9 mouse cellular contexts compared by ENCODE assay signal in the genomic region with DNA sequence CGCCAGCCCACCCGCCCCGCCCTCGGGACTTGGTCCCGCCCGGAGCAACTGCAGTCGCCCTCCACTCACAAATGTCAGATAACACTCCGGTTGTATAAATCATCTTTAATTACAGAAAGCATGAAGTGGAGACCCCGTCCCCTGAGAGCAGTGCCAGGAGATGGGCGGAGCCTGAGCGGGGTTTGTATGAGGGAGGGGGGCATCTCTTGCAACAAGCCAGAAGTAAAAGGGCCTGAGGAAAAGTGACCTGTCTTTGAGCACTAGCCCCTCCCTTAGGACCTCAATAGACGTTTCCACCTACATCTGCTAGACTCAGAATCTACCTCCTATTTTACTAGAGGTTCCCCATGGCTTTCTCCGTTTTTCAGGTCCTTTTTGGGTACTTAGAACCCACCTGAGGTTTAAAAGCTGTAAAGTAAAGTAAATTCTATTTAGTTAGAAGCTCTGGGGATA. TPM values are rescaled to one million over a fixed set of nuclear protein-coding genes. Genes with fewer than 3 reads are reported as not detected.
DNase-seq lines count a peak whose midpoint lies in the region; ATAC-seq and TF ChIP-seq lines count a peak whose summit lies in the region.
"Had no signal": no experiment of that assay in that cellular context is flagged by ENCODE, and none has a peak within 500 bp of the region (broad histone marks: within the 10 kb centered on the region; RNA-seq: fewer than 3 reads in every experiment).

No protein-coding gene starts in this region.

- no peak for TF ChIP-seq RAD21 in MEL (IDR thresholded peaks at IDR 0.05; ENCODE audit: low read depth, low read length)

- no peaks in the 10 kb centered on the region for H3K9me3 ChIP-seq in heart, postnatal 0 days (replicated peaks; ENCODE audit: control insufficient read depth, low read length)
- no peaks in the 10 kb centered on the region for H3K9me3 ChIP-seq in MEL (replicated peaks; ENCODE audit: insufficient read depth, low read length)
- H3K9me3 ChIP-seq in hindbrain, embryonic 10.5 days: no peaks in the 10 kb centered on the region
- H3K9me3 ChIP-seq in midbrain, embryonic 12.5 days: no peaks in the 10 kb centered on the region

- TF ChIP-seq POLR2A in MEL (IDR thresholded peaks at IDR 0.05; ENCODE audit: control insufficient read depth in 1 of 2, insufficient read depth in 1 of 2, low read depth in 1 of 2, low read length in 2 of 2, poor library complexity in 1 of 2): no peak; a peak in 1 of 4 replicates

- H3K4me1 ChIP-seq in heart, postnatal 0 days (ENCODE audit: control insufficient read depth, insufficient read depth): peaks cover 18% of the 10 kb centered on the region; the same call in 1 of the 2 replicates
- H3K4me1 ChIP-seq in MEL (ENCODE audit: control insufficient read depth in 1 of 2, insufficient read depth in 2 of 2, low read length in 2 of 2): peaks cover 5 to 10% of the 10 kb centered on the region in 2 experiments
- H3K4me1 ChIP-seq in hindbrain, embryonic 10.5 days (replicated peaks): peaks cover 41% of the 10 kb centered on the region
- H3K4me1 ChIP-seq in midbrain, embryonic 12.5 days: peaks cover 29% of the 10 kb centered on the region

- WGBS in heart, postnatal 0 days: 4% methylated on average over 13 of the region's 13 CpGs
- 4% methylated on average over 13 of the region's 13 CpGs for WGBS in hindbrain, embryonic 10.5 days
- WGBS in midbrain, embryonic 12.5 days: 1% methylated on average over 13 of the region's 13 CpGs

- H3K4me3 ChIP-seq in heart, postnatal 0 days (ENCODE audit: low read depth, low read length): peak overlapping the region; percentile 54
- H3K4me3 ChIP-seq in MEL (ENCODE audit: control insufficient read depth in 1 of 2, insufficient read depth in 1 of 2, low read depth in 2 of 2, low read length in 2 of 2): peak overlapping the region; percentile 69 to 88
- peak overlapping the region; percentile 60 for H3K4me3 ChIP-seq in hindbrain, embryonic 10.5 days
- peak overlapping the region; percentile 43 for H3K4me3 ChIP-seq in midbrain, embryonic 12.5 days

- peak overlapping the region; percentile 85 for H3K4me2 ChIP-seq in heart, postnatal 0 days (ENCODE audit: low read depth, low read length)
- peak overlapping the region; percentile 74 for H3K4me2 ChIP-seq in midbrain, embryonic 12.5 days (replicated peaks)

- H3K36me3 ChIP-seq in heart, postnatal 0 days (replicated peaks; ENCODE audit: control insufficient read depth, insufficient read depth, low read length): no peaks in the 10 kb centered on the region
- H3K36me3 ChIP-seq in MEL (ENCODE audit: control insufficient read depth in 1 of 2, insufficient read depth in 2 of 2, low read length in 2 of 2): peaks cover 0 to 11% of the 10 kb centered on the region in 2 experiments; a peak in 2 of 4 replicates
- no peaks in the 10 kb centered on the region for H3K36me3 ChIP-seq in hindbrain, embryonic 10.5 days
- H3K36me3 ChIP-seq in midbrain, embryonic 12.5 days: no peaks in the 10 kb centered on the region

- H3K9ac ChIP-seq in heart, postnatal 0 days (replicated peaks; ENCODE audit: low read depth, low read length): peak overlapping the region; percentile 47; the same call in 1 of the 2 replicates
- H3K9ac ChIP-seq in MEL (ENCODE audit: control insufficient read depth, low read depth, low read length, poor library complexity, severe bottlenecking): 0 out of 2 replicates have a peak overlapping the region, but pooled peaks have one; percentile 31
- peak overlapping the region; percentile 35; the same call in 1 of the 2 replicates for H3K9ac ChIP-seq in midbrain, embryonic 12.5 days (replicated peaks)

- no peak for TF ChIP-seq CTCF in heart, postnatal 0 days (IDR thresholded peaks at IDR 0.05; ENCODE audit: low read depth)
- no peak for TF ChIP-seq CTCF in MEL (IDR thresholded peaks at IDR 0.05 in 2 of 3, conservative IDR thresholded peaks at IDR 0.05 in 1 of 3; ENCODE audit: control insufficient read depth in 1 of 3, insufficient read depth in 1 of 3, low read depth in 2 of 3, low read length in 3 of 3, poor library complexity in 1 of 3, severe bottlenecking in 1 of 3)

- H3K79me2 ChIP-seq in MEL (ENCODE audit: control insufficient read depth, insufficient read depth, low read length, poor library complexity): peaks cover 3% of the 10 kb centered on the region; the same call in 1 of the 2 replicates

- 0 out of 2 replicates have a peak, but pooled peaks cover 5% of the 10 kb centered on the region for H3K27me3 ChIP-seq in heart, postnatal 0 days (ENCODE audit: control insufficient read depth, insufficient read depth, low read length)
- H3K27me3 ChIP-seq in MEL (ENCODE audit: control insufficient read depth in 1 of 2, insufficient read depth in 2 of 2, low read length in 2 of 2): no peaks in the 10 kb centered on the region
- H3K27me3 ChIP-seq in hindbrain, embryonic 10.5 days (ENCODE audit: insufficient read depth, poor library complexity, severe bottlenecking): peaks cover 81% of the 10 kb centered on the region
- H3K27me3 ChIP-seq in midbrain, embryonic 12.5 days: peaks cover 44% of the 10 kb centered on the region

- intact Hi-C loops in heart, postnatal 14 days (cut with DNase I): loop anchor here (2.0 kb wide), 1 partner anchor 29 kb away; no protein-coding TSS in a partner anchor

- ATAC-seq in heart, postnatal 0 days (ENCODE audit: insufficient read depth, low read depth): no peak
- no peak for ATAC-seq in midbrain, embryonic 12.5 days (ENCODE audit: low FRiP score, low read depth)

- no peak for TF ChIP-seq EP300 in heart, postnatal 0 days (IDR thresholded peaks at IDR 0.05; ENCODE audit: low read depth)
- no peak for TF ChIP-seq EP300 in MEL (IDR thresholded peaks at IDR 0.05; ENCODE audit: low read depth in 1 of 2, low read length in 2 of 2)

- no peak for DNase-seq in heart, postnatal 0 days (ENCODE audit: low spot score)
- no peak for DNase-seq in heart, postnatal 14 days
- DNase-seq in MEL (ENCODE audit: low read depth, low spot score): no peak
- DNase-seq in hindbrain, embryonic 10.5 days (ENCODE audit: low spot score): no peak
- no peak for DNase-seq in layer of hippocampus, postnatal 25 days (ENCODE audit: extremely low spot score in 1 of 2, low spot score in 1 of 2)
- no peak for DNase-seq in spleen, adult 12 weeks (ENCODE audit: low spot score)
- no peak for DNase-seq in left cerebral cortex, adult 9 months (ENCODE audit: low spot score in 2 of 2)

- H3K27ac ChIP-seq in heart, postnatal 0 days (ENCODE audit: low read depth): no peak overlapping the region
- H3K27ac ChIP-seq in MEL (ENCODE audit: control insufficient read depth, low read depth, low read length): no peak overlapping the region
- H3K27ac ChIP-seq in hindbrain, embryonic 10.5 days: peak overlapping the region; percentile 79
- no peak overlapping the region; the same call in 1 of the 2 replicates for H3K27ac ChIP-seq in midbrain, embryonic 12.5 days (replicated peaks)

RNA-seq across cellular contexts. Expression of gene Chrnb1, which starts 0.3 kb away (rescaled TPM):
- 2.5 and 11.2 TPM in 2 replicates for total RNA-seq in heart, postnatal 0 days (2014; rRNA removed; ENCODE audit: low replicate concordance)
- polyA plus RNA-seq in heart, postnatal 0 days (2015; fragmentation: Nextera tagmentation; extraction: Ambion mirVana): 2.7 and 3.1 TPM in 2 replicates
- total RNA-seq in heart, postnatal 14 days (2021): 1 to 10 TPM; 5.4 to 6.0 TPM
- 0.31 and 0.33 TPM in 2 replicates for total RNA-seq in MEL (2012; rRNA removed)
- polyA plus RNA-seq in MEL (2012; ENCODE audit: insufficient read depth in 1 of 2, insufficient read length in 2 of 2, low read depth in 1 of 2, low replicate concordance in 2 of 2, missing spikeins in 1 of 2): 1 to 10 TPM in 1 of 2 experiments, not detected in 1; 1.6 TPM
- polyA plus RNA-seq in hindbrain, embryonic 10.5 days (2016; fragmentation: Nextera tagmentation; extraction: Ambion mirVana): 1.6 and 2.2 TPM in 2 replicates
- 1.3 and 1.7 TPM in 2 replicates for polyA plus RNA-seq in midbrain, embryonic 12.5 days (2016; fragmentation: Nextera tagmentation; extraction: Ambion mirVana)
- total RNA-seq in layer of hippocampus, postnatal 25 days (2021): 1 to 10 TPM in 1 of 2 experiments, under 1 TPM in 1; 0.79 to 1.1 TPM

RNA-seq across cellular contexts. Expression of gene Fgf11, which starts 5.6 kb away (rescaled TPM):
- 5.3 and 5.7 TPM in 2 replicates for total RNA-seq in heart, postnatal 0 days (2014; rRNA removed; ENCODE audit: low replicate concordance)
- 0.75 and 1.0 TPM in 2 replicates for polyA plus RNA-seq in heart, postnatal 0 days (2015; fragmentation: Nextera tagmentation; extraction: Ambion mirVana)
- total RNA-seq in heart, postnatal 14 days (2021): 1 to 10 TPM; 2.6 to 2.8 TPM
- 4.8 and 5.1 TPM in 2 replicates for total RNA-seq in MEL (2012; rRNA removed)
- 10 to 100 TPM in 1 of 2 experiments, not detected in 1; 26.8 TPM for polyA plus RNA-seq in MEL (2012; ENCODE audit: insufficient read depth in 1 of 2, insufficient read length in 2 of 2, low read depth in 1 of 2, low replicate concordance in 2 of 2, missing spikeins in 1 of 2)
- polyA plus RNA-seq in hindbrain, embryonic 10.5 days (2016; fragmentation: Nextera tagmentation; extraction: Ambion mirVana): 0.76 and 1.8 TPM in 2 replicates
- 2.7 and 2.9 TPM in 2 replicates for polyA plus RNA-seq in midbrain, embryonic 12.5 days (2016; fragmentation: Nextera tagmentation; extraction: Ambion mirVana)
- 10 to 100 TPM; 28.3 to 33.3 TPM for total RNA-seq in layer of hippocampus, postnatal 25 days (2021)

RNA-seq across cellular contexts. Expression of gene Tmem102, which starts 9.4 kb away (rescaled TPM):
- 0.43 and 2.7 TPM in 2 replicates for total RNA-seq in heart, postnatal 0 days (2014; rRNA removed; ENCODE audit: low replicate concordance)
- 2.6 TPM in 2 replicates for polyA plus RNA-seq in heart, postnatal 0 days (2015; fragmentation: Nextera tagmentation; extraction: Ambion mirVana)
- under 1 TPM; 0.54 to 0.65 TPM for total RNA-seq in heart, postnatal 14 days (2021)
- total RNA-seq in MEL (2012; rRNA removed): 0.29 and 0.31 TPM in 2 replicates
- 1 to 10 TPM in 1 of 2 experiments, not detected in 1; 2.4 TPM for polyA plus RNA-seq in MEL (2012; ENCODE audit: insufficient read depth in 1 of 2, insufficient read length in 2 of 2, low read depth in 1 of 2, low replicate concordance in 2 of 2, missing spikeins in 1 of 2)
- 1.3 and 1.5 TPM in 2 replicates for polyA plus RNA-seq in hindbrain, embryonic 10.5 days (2016; fragmentation: Nextera tagmentation; extraction: Ambion mirVana)
- 0.42 and 1.2 TPM in 2 replicates for polyA plus RNA-seq in midbrain, embryonic 12.5 days (2016; fragmentation: Nextera tagmentation; extraction: Ambion mirVana)
- not detected for total RNA-seq in layer of hippocampus, postnatal 25 days (2021)

RNA-seq across cellular contexts. Expression of gene Gm39566, which starts 19.1 kb away (rescaled TPM):
- not detected in 2 replicates for total RNA-seq in heart, postnatal 0 days (2014; rRNA removed; ENCODE audit: low replicate concordance)
- polyA plus RNA-seq in heart, postnatal 0 days (2015; fragmentation: Nextera tagmentation; extraction: Ambion mirVana): not detected in 2 replicates
- total RNA-seq in heart, postnatal 14 days (2021): not detected
- 0.04 TPM in 1 of 2 replicates, not detected in the other for total RNA-seq in MEL (2012; rRNA removed)
- not detected for polyA plus RNA-seq in MEL (2012; ENCODE audit: insufficient read depth in 1 of 2, insufficient read length in 2 of 2, low read depth in 1 of 2, low replicate concordance in 2 of 2, missing spikeins in 1 of 2)
- not detected in 2 replicates for polyA plus RNA-seq in hindbrain, embryonic 10.5 days (2016; fragmentation: Nextera tagmentation; extraction: Ambion mirVana)
- not detected in 2 replicates for polyA plus RNA-seq in midbrain, embryonic 12.5 days (2016; fragmentation: Nextera tagmentation; extraction: Ambion mirVana)
- total RNA-seq in layer of hippocampus, postnatal 25 days (2021): not detected
- polyA plus RNA-seq: large intestine, adult 2 months had no signal

RNA-seq across cellular contexts. Expression of gene Spem2, which starts 22.3 kb away (rescaled TPM):
- not detected in 2 replicates for total RNA-seq in heart, postnatal 0 days (2014; rRNA removed; ENCODE audit: low replicate concordance)
- not detected in 2 replicates for polyA plus RNA-seq in heart, postnatal 0 days (2015; fragmentation: Nextera tagmentation; extraction: Ambion mirVana)
- not detected for total RNA-seq in heart, postnatal 14 days (2021)
- not detected in 2 replicates for total RNA-seq in MEL (2012; rRNA removed)
- not detected for polyA plus RNA-seq in MEL (2012; ENCODE audit: insufficient read depth in 1 of 2, insufficient read length in 2 of 2, low read depth in 1 of 2, low replicate concordance in 2 of 2, missing spikeins in 1 of 2)
- not detected in 2 replicates for polyA plus RNA-seq in hindbrain, embryonic 10.5 days (2016; fragmentation: Nextera tagmentation; extraction: Ambion mirVana)
- not detected in 2 replicates for polyA plus RNA-seq in midbrain, embryonic 12.5 days (2016; fragmentation: Nextera tagmentation; extraction: Ambion mirVana)
- total RNA-seq in layer of hippocampus, postnatal 25 days (2021): not detected
- polyA plus RNA-seq: large intestine, adult 2 months had no signal
